Mouse (Mus musculus): Measurements from ENCODE around the gene Zfp644. TPM values are rescaled to one million over a fixed set of nuclear protein-coding genes. Genes with fewer than 3 reads are reported as not detected.

Zfp644 gene
- total RNA-seq, 2 experiments from 2014 or later = 105 to 110 TPM

GRCm38 (mm10) chr5:106604381-106604780 lies 92.7 kb downstream of the Zfp644 start:
- DNase-seq (ENCODE audit: low spot score in 2 of 2) = no peak

- peak in 1 of 2 experiments; percentile 9 for DNase-seq (ENCODE audit: low spot score in 2 of 2)
Observed at GRCm38 (mm10) chr5:106599482-106599881, 97.6 kb downstream of the Zfp644 start.

- DNase-seq (ENCODE audit: low spot score in 2 of 2) = no peak
Observed at GRCm38 (mm10) chr5:106597472-106597871, 99.6 kb downstream of the Zfp644 start.

- DNase-seq (ENCODE audit: low spot score in 2 of 2) = no peak
Observed at GRCm38 (mm10) chr5:106594388-106594787, 102.7 kb downstream of the Zfp644 start.

- no peak for DNase-seq (ENCODE audit: low spot score in 2 of 2)
Observed at GRCm38 (mm10) chr5:106590686-106591085, 106.4 kb downstream of the Zfp644 start.

- no peak for DNase-seq (ENCODE audit: low spot score in 2 of 2)
Observed at GRCm38 (mm10) chr5:106589670-106590069, 107.4 kb downstream of the Zfp644 start.

- no peak for DNase-seq (ENCODE audit: low spot score in 2 of 2)
Observed at GRCm38 (mm10) chr5:106589006-106589405, 108.1 kb downstream of the Zfp644 start.

- DNase-seq (ENCODE audit: low spot score in 2 of 2) = no peak
Observed at GRCm38 (mm10) chr5:106580943-106581342, 116.1 kb downstream of the Zfp644 start.

GRCm38 (mm10) chr5:106577237-106577888 lies 119.7 kb downstream of the Zfp644 start:
- no peak for DNase-seq (ENCODE audit: low spot score in 2 of 2)

GRCm38 (mm10) chr5:106575098-106575497 lies 122.0 kb downstream of the Zfp644 start:
- DNase-seq (ENCODE audit: low spot score in 2 of 2) = no peak

GRCm38 (mm10) chr5:106574560-106574946 lies 122.5 kb downstream of the Zfp644 start:
- DNase-seq (ENCODE audit: low spot score in 2 of 2) = peak; percentile 81 to 86

- peak; percentile 8 to 17 for DNase-seq (ENCODE audit: low spot score in 2 of 2)
Observed at GRCm38 (mm10) chr5:106573742-106574559, 123.1 kb downstream of the Zfp644 start.

Other genes starting within 250 kb of the Zfp644 start
- under 1 TPM in 1 of 2 experiments, not detected in 1; 0.12 TPM for gene Barhl2, start 239.1 kb downstream of the Zfp644 start, total RNA-seq (2021)
- gene Gm17304, start 88.2 kb downstream of the Zfp644 start, total RNA-seq (2021) = not detected
- 1 to 10 TPM; 1.4 to 1.6 TPM for gene Hfm1, start 229.0 kb upstream of the Zfp644 start, total RNA-seq (2021)

Data from layer of hippocampus, adult 18-20 months (tissue).